Mouse (Mus musculus) thymus, postnatal 4 days (tissue): ENCODE data around the gene Ctsl.

Source experiments
- DNase-seq: peaks from one replicate; pipeline ENCODE4 v3.0.0; 2021

Gene Ctsl

DNA sequence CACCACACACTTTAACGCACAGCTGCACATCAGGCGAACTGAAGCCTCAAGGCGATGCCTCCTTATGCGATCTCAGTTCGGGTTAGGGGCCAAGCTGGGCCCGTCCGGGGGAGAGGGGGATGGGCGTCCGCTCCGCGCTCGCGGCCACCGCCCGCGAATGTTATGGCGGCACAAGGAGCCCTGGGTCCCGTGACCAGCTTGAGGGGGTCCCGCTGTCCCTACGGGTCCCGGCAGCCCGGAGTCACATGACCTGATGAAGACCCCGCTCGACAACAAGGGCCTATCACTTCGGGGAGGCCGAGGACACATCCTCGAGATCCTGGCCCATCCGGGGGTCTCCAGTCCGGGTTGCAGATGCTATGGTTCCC is 901 bp downstream of the Ctsl start:
- peak; percentile 67 for DNase-seq

DNA sequence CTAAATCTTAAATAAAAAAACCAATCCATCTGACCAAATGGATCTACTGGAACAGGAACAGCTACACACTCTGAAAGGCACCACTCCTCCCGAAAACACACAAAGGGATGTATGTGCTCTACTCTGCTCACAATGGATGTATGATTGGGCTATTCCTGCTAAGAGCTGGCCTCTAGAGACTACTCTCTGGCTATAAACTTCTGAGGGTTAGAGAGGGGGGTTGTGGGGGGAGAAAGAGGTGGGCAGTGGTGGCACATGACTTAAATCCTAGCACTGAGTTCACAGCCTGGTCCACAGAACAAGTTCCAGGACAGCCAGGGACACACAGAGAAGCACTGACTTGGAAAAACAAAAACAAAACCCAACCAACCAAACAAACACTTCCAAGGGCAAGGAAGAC is 2.1 kb downstream of the Ctsl start:
- DNase-seq, result no peak

DNA sequence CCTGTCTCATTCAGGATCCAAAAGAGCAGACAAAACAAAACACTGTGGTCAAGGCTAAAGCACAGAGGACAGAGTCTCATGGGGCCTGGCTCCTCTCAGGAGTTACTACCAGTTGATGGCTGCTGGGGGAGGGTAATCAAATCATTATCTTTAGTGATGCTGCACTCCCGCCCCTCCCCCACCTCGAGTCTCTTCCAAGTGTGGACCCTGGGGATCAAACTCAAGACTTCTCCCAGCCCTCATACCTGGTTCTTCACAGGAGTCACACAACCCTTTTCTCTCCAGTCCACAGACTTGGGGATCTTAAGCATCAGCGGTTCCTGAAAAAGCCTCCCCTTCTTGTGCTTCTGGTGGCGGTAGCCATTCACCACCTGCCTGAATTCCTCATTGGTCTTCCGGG is 3.1 kb downstream of the Ctsl start:
- peak; percentile 35 for DNase-seq

DNA sequence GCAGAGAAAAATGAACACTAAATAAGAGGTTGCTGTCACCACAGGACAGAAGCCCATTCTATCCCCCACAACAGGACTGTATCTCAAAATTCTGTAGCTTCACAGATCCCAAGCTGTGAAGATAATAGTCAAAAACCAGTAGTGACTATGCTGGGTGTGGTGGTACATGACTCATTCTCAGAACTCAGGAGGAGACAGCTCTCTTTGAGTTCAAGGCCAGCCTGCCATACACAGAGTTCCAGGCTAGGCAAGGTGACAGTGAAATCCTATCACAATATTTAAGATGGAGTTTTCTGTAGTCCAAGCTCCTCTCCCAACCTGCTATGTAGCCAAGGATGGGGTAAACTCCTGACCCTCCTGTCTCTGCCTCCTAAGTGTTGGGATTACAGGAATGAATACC is 5.4 kb downstream of the Ctsl start:
- DNase-seq, result no peak

DNA sequence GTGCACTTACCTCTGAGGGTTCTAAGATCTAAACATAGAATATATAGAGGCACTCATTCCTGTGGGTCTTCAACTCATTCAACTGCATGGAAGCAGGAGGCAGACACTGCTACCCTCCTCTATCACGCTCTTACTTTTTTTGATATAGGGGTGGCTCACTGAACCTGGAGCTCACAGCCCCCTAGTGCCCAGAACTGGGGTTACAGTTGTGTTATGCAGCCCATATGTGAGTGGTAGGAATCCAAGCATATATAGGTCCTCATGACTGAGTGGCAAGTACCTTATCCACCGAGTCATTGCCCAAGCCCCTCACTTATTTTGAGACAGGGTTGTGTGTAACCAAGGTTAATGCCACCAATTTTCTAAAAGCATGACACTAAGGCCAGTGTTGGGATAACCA is 6.4 kb downstream of the Ctsl start:
- DNase-seq, result peak; percentile 84

DNA sequence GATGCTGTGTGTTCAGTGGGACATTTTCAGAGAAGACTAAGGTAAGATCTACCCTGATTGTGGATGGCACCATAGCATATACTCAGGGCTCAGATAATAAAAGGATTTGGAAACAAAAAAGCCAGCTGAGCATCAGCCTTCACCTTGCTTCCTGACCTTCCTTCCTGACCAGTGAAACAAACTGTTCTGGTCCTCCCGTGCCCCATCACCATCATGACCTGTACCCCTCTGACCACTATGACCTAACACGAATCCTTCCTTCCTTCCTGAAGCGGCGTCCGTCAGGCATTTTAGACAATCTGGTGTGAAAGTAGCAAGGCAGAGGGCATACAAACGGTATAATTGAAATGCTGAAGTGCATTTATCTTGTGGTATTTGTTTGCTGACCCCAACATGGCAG is 8.6 kb downstream of the Ctsl start:
- DNase-seq, result no peak

DNA sequence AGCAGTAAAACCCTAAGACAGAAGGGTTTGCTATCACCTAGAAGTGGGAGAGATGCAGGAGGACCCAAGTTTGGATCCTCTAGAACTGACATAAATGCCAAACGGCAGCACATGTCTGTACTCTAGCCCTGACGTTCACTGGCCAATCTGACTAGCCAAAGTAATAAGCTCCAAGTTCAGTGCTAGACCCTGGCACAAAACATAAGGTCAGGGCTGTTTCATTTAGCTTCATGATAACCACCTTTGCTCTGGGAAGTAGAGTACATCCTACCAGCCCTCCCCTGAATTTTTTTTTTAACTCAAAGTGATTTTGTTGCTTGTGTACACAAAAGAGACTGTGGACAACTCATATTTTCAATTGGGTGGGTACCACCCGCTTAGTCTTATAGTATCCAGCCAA is 9.7 kb downstream of the Ctsl start:
- DNase-seq, result no peak

DNA sequence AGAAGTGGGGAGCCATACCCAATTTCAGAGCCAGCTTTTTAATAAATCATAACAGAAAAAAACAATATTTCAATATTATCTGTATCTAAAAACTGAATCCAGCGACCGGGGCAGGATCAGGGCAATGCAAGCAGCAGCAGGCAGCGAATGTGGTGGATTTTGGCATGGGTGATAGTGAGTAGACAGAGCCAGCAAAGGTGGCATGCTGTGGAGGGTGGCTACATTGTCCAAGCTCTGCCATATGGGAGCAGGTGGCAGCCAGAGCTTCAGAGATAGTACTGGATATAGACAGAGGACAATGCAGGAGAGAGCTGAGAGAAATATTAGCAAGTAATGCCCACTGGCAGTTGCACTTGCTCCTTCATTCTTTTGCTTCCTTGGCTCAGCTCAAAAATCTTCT is 11.0 kb downstream of the Ctsl start:
- DNase-seq, result no peak

DNA sequence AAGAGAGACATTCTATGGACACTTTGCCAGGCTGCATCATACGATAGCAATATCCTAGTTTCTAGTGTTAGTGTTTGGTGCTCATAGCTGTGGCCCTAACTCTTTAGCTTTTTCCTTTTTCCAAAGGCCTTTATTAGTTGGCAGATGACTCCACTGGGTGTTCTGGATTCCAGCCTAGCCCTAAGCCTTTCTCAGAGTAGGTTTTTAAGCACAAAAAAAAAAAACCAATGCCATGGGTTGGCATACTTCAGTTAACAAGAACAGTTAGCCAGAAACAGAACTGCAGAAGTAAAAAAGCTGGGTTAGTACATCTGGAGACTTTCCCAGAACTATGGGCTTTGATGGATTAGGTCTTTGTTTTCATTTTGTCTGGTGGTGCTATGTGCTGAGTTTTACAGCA is 12.2 kb downstream of the Ctsl start:
- no peak for DNase-seq

DNA sequence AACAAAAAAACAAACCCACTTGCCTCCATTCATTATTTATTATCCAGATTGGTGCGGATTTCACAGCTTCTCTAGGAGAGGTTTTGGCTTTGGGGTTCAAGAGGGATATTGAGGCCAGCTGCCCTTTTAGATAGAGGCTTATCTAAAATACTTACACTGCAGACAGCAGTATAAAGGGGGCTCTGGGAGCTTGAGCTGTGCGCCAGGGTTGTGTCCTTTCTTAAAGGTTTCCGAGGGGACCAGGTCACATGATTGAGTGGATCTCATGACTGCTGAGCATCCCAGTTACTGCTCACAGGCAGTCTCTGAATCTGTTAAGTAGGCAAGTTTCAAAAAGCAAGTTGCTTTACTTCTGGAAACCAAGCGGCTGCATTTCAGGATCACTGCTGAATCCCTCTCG is 13.3 kb downstream of the Ctsl start:
- no peak for DNase-seq

DNA sequence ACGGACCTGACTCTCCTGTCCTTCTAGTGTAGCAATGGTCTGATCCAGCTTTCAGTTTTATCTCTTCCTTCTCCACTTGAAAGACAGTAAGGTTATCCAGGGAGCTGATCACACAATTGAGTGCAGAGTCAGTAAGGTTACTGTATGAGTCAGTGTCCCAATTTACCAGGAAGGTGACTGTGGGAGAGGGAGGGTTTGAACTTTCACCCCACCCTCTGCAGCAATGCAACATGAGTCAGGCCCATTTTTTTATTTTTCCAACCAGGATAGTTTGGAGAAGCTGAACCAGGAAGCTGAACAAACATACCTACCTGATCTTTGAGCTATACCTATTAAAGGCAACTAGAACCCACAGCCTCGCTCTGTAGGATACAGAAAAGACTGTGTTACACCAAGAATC is 21.2 kb downstream of the Ctsl start:
- no peak for DNase-seq

DNA sequence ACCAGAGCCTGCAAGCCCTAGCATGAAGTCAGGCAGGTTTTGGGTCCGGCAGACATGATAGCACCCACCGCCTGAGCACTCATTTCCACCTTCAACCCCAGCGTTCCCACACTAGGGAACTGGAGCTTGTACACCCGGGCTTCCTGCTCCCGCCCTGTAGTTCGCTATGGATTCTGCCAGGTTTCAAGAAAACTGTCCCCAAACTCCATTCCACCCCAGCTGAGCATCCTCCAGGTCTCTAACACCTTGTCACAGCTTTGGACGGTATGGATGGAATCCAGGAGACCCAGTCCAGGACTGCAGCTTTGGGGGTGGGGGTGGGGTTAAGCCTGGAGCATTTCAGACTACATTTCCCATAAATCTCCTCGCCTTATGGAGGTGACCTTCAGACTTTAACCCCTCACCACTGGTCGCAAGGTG is 26.6 kb downstream of the Ctsl start:
- no peak for DNase-seq

DNA sequence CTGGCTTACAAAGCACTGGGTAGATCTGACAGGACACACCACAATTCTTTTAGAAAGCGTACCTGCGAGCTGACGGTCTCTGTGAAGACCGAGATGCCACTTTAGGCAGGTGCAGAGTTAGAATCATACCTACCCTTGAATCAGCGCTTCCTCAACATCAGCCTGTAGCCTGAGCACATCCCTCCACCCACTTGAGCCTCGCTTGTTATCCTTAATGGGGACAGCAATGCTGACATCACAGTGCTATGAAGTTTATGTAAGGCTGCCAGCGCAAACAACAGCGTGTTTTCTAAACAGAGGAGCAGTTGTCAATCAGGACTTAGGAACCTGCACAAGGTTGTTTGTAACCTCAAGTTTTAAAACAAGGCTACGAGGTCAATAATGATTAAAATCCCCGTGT is 27.1 kb downstream of the Ctsl start:
- DNase-seq, result no peak

DNA sequence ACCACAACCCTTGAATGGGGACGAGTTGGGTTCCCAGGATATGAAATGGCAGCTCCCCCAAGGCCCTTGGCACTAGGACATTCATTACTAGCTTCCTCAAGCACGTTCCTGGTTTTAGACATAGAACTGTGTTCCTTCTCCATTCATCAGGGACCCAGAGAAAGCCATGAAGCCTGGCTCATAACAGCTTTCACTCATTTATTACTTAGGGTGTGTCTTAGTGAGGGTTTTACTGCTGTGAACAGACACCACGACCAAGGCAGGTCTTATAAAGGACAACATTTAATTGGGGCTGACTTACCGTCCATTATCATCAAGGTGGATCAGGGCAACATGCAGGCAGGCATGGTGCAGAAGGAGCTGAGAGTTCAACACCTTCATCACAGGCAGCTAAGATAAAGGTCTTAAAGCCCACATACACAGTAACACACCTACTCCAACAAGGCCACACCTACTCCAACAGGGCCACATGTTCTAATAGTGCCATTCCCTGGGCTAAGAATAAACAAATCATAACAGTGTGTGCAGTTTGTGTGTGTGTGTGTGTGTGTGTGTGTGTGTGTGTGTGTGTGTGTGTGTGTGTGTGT is 35.1 kb downstream of the Ctsl start:
- no peak for DNase-seq

DNA sequence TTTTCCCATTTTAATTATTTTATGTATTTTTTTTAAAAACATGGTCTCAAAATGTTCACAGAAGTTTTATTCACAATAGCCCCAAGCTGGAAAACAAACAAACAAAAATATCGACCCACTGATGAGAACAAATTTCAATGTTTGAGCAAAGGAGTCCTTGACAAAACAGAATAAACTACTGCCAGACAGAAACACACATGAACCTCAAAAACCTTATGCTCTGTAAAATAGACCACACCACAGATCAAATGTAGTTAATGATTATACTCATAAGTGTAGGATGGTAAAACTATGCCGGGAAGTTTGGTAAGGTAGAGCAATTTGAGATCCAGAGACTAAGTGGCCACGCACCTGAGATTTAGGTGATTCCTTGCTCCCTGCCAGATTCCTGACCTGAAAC is 37.6 kb downstream of the Ctsl start:
- no peak for DNase-seq

DNA sequence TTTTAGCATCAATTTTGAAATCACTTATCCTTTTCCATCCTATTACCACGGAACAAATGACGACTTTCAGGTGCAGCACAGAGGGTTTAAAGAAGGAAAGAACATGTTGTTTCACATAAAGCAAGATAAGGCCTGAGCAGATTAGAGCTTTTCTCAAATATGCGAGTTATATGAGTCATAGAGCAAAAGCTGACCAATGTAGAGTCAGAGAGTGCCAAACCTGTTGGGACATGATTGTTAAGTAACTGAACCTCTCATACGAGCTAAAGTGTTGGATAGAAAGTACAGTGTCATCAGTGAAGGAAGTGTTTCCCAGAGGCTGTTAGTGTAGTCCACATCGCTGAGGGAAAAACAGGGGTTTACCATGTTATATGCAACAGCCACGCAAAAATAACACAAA is 38.4 kb downstream of the Ctsl start:
- DNase-seq, result no peak

DNA sequence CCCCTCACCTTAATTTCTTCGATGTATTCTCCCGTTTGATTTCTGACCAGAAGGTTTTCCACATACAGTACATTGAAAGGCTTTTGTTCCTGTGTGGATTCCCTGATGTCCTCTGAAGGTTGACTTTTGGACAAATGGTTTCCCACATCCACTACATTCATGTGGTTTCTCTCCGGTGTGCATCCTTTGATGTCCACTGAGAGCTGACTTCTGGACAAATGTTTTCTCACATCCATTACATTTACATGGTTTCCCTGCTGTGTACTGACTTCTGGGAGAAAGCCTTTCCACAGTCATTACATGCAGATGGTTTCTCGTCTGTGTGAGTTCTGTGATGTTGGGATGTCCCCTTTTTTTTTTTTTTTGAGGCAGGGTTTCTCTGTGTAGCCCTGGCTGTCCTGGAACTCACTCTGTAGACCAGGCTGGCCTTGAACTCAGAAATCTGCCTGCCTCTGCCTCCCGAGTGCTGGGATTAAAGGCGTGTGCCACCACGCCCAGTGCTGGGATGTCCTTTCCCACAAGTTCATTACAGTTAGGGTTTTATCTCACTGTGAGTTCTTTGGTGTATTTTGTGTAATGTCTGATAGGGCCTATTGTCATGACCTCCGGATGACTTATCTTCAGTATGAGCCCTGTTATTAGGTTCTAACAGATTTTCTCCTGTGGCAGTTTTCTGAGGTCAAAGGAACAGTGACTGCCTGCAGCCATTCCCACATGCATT is 48.0 kb downstream of the Ctsl start:
- no peak for DNase-seq

DNA sequence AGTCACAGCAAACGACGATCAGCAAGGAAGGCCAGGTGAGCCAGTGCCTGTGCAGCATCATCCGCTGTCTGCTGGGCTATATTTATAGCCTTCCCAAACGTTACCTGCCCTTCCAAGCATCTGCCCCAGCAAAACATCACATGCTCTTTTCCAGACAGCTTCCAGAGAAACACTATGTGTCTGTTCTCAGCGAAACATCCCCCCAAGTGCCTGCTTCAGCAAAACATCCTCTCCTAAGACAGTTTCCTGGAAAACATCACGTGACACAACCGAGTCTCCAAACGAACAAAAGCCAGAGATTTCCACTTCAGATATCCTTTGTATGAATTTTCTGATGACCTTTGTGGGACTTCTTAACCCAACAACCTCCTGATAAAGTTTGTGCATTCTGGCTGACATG is 50.4 kb downstream of the Ctsl start:
- no peak for DNase-seq

DNA sequence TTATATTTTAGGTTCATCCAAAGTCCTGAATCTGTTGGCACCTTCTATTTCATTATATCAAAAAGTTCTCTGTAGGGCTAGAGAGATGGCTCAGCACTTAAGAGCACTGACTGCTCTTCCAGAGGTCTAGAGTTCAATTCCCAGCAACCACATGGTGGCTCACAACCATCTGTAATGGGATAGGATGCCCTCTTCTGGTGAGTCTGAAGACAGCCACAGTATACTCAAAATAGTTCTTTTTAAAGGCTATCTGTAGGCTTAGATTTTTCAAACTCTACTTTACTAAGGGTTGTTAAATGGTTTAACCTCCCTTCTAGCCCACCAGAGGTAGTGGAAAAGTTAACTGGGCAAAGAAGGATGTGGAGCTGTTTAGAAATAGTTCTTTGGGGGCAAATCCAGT is 50.9 kb downstream of the Ctsl start:
- no peak for DNase-seq

DNA sequence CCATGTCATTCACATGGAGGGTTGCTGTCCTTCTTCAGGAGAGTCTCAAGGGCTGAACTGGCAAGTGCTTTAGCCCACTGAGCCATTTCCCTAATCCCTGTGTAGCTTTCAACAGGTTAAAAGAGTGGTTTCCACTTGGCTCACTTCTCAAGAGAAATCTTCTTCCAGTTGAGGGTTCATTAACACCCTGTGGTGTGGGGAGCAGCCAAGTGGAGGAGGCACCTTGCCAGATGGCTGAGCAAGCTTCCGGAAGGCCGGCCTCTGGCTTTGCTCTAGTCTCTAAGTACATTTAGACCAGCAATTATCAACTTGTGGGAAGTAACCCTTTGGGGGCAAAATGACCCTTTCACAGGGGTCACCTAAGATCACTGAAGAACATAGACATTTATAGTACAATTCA is 52.3 kb downstream of the Ctsl start:
- no peak for DNase-seq

DNA sequence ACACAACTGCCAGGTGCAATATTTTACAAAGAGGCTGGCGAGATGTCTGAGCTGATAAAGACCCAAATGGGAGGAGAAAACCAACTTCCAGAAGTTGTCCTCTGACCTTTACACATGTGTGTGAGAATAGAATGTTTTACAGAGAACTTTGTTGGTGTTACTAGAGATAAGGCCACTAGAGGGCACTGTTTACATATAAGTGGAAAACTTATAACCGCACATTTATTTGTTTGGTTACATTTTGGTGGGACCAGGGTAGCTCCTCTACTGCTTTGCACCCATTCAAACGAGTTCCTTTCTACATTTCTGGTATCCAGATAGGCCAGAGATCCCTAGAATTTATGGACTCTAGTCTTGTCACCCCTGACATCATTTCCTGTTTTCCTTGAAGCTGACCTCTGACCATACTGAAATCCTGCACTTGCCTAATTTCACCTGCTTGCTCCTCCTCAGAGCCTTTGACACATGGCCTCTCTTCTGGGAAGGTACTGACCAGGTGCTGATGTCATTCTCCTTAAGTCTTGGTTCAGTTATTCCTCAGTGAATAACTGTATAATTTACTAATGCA is 55.1 kb downstream of the Ctsl start:
- no peak for DNase-seq

DNA sequence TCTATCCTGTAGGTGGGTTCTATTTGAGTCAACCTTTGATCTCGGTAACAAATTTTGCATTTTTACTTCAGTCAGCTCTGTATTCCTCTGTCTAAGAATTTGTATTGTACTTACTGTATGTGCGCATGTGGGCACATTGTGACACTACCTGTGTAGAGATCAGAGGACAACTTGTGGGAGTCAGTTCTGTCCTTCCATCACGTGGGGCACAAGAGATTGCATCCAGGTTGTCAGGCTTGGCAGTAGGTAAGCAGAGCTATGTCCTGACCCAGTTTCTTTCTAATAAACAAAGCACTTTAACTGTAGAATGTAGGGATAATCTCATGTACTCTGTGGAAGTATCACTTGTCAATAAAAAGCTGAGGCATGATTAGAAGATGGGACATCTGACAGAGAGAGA is 56.6 kb downstream of the Ctsl start:
- DNase-seq, result no peak

DNA sequence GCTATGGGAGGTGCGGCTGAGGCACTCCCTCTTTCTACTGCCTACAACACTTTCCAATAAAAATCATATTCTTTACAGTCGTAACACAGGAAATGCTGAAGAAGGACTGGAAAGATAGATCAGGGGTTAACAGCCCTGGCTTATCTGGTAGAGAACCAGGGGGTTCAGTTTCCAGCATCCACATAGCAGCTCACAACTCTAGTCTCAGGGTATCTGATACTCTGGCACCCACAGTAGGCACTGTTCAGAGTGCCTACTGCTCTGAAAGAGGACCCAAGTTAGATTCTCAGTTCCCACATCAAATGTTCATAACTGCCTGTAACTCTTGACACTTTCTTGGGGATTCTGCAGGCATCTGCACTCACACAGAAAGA is 57.8 kb downstream of the Ctsl start:
- DNase-seq, result no peak

DNA sequence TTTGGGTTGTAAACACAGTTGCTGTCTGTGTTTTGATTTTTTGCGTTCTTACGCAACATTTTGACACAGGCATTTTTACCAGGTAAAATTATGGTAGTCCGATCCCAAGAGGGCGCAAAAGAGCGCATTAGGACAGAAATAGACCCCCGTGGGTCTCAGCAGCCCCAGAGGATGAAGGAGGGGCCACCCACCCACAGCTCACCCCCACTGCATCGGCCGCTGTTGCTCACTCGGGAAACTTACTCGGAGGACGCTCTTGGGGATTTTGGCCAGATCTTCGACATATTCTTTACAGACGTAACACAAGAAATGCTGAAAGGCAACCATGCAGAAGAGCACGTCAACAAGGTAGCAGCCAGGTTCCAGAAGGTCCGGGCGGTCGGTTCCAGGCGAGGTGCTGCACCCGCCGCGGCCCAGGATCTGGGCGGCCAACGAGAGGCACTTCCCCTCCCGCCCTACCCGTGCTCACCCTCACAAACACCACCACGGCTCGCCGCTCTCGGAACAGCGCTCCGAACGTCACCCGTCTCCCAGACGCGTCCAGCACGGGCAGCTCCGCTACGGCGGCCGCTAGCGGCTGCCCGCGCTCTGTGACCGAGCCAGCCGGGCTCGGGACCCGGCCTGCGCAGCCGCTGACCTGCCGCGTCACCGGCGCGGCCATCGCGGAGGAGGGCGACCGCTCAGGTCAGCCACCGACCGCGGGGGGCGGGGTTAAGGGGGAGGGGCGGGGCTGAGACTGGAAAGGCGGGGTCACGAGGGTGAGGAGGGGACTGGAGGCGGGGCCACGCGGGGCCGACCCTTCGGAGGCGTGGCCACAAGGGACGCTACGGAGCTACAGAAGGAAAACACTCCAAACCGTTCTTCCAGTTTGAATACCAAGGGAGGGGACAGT is 58.4 kb downstream of the Ctsl start, which contains the start of gene Aaed1:
TSS of gene Aaed1 (minus strand) at position 687 of the 892 bp plus-strand sequence.
- peak; percentile 94 for DNase-seq
